Mouse (Mus musculus): ENCODE measurements around the gene Setd1b.
A peak's percentile ranks its signal among the peaks of the same experiment; 100 is the strongest.

Gene Setd1b

DNA sequence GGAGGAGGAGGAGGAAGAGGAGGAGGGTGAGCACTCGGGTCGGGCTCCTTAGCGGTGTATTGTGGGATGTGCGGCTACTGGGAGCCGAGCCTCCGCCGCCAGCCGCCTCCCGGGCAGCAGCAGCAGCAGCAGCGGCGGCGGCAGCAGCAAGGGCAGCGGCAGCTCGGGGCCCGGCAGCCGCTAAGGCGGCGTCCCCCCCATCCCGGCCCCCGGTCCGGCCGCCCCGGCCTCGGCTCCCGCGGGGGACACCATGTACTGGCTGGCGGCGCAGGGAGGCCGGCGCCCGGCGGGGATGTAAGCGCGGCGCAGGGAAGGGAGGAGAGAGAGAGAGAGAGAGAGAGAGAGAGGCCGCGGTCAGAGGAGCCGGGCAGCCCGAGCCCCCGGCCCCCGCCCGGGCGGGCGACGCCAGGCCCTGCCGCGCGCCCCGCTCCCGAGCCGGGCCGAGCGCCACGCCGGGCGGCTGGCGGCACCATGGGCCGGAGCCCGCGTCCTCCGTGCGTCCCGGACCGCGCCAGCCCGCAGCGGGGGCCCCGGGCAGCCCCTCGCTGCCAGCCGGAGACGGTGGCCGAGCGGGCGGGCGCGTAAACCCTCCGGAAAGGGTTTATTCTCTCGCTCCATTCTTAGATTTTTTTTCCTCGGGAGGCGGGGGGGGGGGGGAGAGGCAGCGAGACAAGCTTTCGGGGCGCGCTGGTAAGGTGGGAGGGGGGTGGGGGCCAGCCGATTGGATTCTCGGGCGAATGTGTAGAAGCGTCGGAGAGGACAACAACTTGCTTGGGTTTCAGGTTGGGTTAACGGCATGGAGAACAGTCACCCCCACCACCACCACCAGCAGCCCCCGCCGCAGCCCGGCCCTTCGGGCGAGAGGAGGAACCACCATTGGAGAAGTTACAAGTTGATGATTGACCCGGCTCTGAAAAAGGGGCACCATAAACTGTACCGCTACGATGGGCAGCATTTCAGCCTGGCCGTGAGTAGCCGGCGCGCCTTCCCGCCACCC, at the start of gene Setd1b:
Gene Setd1b (plus strand): TSS at position 33 of the 997 bp plus-strand sequence.
- DNase-seq, result peak; percentile 65

DNA sequence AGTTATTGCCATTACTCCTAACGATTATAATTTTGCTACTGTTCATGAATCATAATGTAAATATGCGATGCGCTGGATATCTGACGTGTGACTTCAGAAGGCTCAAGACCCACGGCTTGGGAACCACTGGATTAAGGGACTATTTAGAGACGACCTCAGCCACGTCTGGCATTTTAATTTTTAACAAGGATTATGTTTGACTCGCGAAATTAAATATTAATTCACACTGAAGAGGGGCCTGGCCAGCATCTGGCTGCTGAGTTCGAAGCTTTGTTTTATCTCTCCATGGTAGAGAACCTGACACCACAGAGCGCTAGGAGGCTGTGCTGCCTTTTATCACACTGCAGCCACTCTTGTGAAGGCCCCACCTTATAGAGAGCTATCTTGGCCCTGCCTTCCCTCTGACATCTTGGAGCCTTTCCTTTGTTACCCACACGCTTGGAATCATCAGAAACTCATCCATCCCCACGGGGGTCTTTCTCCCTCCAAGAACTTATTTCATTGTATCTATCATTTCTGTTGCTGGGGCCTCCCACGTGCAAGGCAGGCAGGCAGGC, 48.8 kb upstream of the Setd1b start:
- no peak for DNase-seq

DNA sequence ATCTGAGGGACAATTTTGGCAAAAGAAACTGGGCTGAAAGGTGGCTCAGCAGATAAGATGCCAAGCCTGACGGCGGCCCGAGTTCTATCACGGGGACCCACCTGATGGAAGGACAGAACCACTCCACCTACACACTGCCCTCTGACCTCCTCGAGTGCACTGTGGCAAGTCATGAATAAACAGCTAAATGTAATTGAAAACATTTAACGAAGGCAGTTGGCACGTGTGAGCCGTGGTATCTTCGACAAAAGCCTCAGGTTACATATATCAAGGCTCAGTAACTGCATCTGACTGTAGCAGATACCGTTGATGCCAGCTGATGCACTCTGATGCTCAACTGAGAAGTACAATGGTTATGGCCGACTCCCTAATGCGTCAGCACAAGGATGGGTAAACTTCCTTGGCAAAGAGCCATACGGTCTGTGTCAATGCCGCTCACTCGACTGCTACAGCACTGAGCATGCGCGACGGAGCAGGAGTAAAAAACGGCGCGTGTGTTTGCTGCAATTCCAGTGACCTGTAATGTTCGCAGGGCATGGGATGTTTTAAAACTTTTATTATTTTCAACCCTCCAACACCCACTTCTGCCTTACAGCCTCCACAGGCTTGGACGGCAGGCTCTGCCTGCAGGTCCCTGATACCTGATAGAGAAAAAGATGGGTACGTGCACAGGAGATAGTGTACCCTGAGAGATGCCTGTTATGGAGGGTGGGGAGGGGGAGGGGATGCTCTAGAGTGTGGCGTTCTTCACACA, 47.6 kb upstream of the Setd1b start:
- no peak for DNase-seq

DNA sequence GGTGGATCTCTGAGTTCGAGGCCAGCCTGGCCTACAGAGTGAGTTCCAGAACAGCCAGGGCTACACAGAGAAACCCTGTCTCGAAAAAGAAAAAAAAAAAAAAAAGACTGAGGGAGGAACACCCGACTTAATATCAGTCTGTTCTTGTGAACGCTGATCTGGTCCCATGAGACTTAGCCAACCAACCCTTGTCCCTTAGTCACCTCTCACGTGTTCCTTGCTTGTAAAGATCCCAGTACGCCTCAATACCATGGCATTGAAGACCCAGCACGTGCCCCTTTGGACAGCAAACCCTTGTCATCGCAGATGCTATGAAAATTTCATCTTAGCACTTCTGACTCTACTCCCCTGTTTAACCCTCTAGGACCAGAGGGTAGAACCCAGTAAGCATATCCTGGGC, 45.7 kb upstream of the Setd1b start:
- DNase-seq, result no peak

DNA sequence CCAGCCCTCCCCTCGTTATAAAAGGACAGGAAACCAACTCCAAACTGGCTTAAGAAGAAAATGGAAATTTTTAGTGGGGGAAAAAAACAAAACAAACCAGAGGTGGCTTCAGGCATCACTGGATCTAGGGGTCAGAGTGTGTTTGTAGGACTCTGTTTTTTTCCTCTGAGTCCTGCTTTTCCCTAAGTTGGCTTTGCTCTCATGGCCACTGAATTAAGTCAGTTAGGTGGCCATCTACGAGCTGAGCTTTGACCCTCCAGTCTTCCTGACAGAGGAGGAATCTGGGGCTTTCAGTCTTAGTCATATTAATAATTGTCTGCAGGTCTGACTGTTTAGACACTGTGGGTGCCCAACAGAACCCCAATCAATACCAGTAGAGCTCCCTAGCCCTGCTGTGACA, 43.5 kb upstream of the Setd1b start:
- DNase-seq, result no peak

DNA sequence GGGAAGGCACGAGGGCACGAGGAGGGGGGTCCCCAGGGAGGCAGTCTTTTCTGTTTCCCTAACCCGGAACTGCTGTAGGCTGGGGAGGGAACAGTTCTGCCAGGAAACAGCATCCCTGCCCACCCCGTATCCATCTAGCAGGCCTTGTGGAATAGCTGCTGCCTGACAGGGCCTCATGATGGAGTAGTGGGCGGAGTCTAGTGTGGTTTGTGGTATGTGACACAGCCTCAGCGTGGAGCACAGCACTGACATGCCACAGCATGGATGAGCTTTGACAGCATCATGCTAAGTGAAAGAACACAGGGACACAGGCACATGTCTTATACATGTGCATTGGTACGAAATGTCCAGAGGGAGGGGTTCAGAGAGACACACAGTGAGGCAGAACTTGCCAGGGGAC, 39.6 kb upstream of the Setd1b start:
- no peak for DNase-seq

DNA sequence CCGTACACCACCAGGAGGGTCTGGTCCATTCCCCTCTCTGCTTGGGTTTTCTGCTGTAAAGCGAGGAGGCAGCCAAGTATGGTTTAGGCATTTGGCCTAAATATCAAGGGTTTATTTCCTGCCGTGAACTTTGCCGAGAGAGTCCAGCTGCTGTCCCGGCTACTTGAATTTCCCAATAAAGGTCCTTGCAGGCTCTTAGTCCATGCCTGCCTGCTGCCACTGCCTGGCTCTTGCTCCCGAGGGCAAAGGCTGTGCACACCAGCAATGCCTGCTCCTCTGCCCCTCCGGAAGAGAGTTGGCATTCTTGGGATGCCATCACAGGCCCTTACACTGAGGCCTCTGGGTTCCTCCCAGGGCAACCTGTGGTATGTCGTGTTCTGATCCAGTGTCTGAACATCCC, 38.4 kb upstream of the Setd1b start:
- DNase-seq, result no peak

DNA sequence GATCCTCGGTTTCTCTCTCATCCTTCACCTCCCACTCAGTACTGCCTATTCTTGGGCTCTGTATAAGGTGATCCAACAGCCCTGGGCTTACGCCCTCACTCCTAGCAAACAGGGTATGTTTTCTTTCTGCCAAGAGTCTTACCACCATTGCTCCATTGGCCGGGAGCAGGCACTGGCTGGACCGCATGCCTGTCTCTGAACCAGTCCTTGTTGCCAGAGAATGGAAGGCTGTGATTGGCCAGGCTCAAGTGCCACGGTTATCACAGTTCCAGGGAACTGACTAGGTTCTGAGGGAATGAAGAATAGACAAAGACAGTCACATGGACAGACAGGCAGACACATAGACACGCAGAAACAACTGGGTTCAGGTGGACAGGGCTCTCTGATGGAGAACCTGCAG, 37.2 kb upstream of the Setd1b start:
- no peak for DNase-seq

DNA sequence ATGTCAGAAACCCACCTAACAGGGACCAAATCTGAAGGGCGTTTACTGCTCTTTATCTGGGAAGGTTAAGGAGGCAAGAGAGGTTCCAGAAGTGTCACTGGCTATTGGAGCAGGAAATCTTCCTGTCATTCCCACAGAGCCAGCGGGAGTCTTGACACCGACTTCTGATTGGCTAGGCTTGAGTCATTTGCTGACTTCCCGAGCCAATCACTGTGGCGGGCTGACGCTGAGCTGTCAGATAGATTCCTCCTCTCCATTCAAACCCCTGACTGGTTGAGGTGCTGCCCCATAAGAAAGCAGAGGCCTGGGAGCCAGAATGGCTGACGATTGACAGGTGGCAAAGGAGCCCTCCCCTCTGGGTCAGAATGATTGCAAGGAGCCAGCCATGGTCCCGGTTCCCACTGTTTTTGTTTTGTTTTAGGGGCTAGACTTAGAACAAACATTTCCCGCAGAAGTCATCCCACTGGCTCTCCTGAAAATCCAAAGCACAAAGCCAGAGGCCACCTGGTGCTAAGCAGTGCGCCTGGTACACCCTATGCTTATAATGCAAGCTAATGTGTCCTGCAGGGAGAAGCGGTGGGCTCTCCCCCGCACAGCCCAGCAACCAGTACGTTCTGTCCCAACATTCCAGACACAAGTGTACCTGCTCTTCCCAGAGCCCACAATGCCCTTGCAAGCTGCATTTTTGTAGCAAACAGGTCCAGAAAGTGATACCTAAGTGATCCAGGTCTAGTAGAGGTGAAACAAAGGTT, 32.4 kb upstream of the Setd1b start:
- DNase-seq, result peak; percentile 56

DNA sequence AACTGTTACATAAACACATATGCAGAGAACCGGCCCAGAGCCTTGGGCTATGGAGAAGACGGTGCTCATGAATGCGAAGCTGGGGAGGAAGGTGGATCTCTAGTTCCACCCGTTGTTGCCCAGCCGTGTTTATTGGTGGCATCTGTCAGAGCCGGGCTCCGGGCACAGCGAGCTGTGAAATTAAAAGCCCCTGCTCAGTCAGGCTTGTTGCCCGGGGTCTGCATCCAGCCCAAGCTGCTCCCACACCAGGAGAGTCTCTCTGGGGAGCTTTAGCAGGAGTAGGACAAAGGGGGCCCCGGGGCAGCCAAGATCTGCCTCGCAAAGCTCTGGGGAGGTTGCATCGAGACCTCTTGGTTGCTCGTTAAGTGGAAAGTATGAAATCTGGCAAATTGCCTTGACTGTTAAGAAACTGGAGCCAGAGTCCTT, 31.7 kb upstream of the Setd1b start:
- no peak for DNase-seq

DNA sequence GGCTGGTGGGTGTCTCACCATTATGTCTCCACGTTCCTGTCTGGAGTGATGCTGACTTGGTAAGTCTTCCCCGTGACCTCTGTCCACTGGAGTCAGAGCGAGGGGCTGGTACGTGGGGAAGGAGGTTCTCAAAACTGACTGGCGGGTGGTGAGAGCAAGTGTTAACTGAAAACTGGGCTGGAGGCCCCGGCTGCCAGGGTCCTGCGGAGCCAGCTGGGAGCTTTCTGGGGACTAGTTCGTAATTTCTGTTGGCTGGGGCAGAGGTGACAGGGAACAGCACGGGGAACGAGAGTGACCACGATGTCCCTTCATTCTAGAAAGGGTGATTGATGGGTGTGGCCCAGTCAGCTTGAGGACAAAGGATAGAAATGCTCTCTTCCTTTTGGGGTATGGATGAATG, 27.9 kb upstream of the Setd1b start:
- DNase-seq, result no peak

DNA sequence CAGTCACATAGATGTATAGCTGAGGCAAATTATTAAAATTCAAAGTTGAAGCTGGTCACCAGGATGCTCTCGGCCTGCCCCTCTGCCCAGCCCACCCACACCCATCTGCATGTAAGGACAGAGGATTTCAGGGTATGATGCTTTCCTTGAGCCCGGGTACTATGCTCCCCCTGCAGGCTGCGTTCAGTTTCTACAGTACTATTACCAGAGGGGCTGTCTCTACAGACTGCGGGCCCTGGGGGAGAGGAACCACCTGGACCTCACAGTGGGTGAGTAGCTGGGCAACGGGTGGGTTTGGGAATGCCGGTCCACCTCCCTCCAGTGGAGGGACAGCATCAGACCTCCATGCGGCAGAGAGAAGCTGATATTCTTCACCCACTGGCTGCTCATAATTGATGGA, 27.1 kb upstream of the Setd1b start:
- no peak for DNase-seq

DNA sequence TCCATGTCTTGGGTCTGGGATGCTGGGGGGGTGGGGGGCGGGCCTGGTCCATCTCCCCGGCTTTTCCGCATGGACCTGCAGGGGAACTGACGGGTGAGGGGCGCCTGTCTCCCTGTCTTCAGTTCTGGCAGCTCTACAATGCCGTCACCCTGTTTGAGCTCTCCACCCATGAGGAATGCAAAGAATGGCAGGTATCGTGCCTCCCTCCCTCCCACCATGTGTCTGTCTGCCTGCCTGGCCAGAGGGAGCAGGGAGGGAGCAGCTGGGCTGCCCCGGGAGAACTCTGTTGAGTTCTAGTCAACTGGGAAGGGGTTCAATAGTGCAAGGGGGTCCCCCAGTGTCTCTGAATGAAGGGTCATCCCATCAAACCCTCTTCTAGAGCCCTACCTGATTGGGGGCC, 25.9 kb upstream of the Setd1b start:
- no peak for DNase-seq

DNA sequence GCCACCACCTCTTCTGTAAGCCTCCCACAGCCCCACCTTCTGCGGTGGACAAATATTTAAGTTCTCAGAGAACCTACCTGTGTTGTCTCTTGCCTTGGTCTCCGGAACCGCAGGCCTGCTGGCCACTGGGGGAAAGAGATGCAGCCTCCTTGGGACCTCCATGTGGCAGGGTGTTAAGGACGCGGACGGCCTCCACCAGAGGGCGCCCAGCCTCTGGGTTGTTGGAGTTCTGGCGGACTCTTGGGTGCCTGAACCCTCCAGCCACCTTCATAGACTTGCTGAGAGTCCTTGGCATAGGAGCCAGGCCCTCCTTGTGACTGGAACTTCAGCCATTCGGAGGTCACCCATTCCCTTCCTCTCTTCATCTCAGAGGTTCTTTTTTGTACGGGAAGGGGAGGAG, 24.7 kb upstream of the Setd1b start:
- DNase-seq, result peak; percentile 77

DNA sequence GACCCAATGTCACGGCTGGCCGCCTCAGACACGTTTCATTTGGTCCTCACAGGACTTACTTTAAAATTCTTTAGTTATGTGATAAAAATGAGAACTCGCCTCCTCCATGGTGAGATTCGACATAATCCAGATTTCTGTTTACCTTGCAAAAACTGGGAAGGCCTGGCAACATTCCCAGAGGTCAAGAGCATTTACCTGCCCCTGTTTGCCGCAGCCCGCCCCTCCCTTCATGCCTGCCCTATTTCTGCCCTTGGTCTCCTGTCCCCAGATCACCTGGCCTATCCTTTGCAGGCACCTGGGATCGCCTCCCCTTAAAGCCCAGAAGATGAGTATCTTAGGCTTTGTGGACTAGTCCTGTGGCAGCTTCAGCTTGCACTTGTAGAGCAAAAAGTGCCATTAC, 24.2 kb upstream of the Setd1b start:
- DNase-seq, result no peak

DNA sequence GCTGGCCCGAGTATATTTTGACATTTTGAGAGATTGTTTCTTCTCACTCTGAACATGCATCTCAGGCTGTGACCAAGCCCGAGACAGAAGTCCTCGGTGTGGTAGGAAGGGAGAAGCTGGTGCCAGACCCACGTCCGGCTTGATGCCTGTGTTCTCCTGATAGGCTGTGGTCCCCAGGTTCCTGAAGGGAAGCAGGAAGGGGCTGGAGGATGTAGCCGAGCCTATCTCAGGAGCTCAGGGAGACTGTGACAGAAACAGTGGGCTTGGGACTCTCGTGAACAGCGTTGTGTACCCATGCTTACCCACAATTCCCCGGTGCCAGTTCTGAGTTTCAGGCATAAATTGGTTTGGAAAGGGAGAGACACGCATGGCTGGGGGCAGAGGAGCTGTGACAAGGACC, 23.2 kb upstream of the Setd1b start:
- DNase-seq, result peak; percentile 17

DNA sequence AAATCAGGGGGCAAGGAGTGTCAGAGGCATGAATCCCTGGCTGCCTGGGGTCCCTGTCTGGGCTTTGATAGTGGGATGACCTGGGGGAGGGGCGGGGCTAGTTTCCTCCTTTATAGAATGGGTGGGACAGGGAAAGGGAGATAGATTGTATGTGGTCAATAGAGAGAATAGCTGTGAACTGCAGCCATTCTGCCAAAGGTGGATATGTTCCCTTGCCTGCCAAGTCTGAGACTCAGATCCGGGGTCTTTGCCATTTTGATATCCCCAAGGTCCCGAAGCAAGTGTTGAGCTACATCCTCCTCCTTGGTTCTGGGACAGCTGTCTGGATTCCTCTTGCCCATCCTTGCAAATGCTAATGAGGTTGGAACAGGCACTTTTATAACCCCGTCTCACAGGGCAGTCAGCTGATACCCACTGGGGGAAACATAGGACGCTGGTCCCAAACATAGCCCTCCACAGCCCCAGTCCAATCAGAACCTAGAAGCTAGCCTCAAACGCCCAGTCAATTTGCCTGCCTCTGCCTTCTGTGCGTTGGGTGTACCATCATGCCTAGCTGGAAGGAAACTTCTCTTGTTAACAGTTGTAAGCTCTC, 21.3 kb upstream of the Setd1b start:
- no peak for DNase-seq

DNA sequence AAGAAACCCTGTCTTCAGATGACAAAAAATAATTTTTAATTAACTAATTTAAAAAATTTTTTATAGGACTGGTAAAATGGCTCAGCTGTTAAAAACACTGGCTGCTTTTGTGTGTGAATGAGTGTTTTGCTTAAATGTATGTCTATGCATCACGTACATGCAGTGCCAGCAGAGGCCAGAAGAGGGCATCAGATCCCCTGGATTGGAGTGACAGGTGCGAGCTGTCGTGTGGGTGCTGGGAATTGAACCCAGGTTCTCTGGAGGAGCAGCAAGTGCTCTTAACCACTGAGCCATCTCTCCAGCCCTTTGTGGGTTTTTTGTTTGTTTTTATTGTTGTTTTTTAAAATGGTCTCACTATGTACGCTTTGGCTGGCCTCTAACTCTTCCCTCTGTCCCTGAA, 19.8 kb upstream of the Setd1b start:
- DNase-seq, result peak; percentile 26

DNA sequence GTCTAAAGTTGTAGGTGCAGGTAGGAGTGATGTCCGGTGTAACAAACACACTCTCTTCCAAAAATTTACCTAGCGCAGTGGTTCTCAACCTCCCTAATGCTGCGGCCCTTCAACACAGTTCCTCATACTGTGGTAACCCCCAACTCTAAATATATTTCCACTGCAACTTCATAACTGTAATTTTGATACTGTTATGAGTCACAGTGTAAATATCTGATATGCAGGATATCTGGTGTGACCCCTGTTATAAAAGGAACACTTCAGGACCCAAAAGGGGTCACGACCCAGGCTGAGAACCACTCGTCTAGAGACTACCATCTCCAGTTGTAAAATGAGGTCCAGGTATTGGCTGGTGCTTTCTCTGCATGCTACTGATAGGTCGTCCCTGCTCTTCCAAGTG, 16.9 kb upstream of the Setd1b start:
- DNase-seq, result no peak

DNA sequence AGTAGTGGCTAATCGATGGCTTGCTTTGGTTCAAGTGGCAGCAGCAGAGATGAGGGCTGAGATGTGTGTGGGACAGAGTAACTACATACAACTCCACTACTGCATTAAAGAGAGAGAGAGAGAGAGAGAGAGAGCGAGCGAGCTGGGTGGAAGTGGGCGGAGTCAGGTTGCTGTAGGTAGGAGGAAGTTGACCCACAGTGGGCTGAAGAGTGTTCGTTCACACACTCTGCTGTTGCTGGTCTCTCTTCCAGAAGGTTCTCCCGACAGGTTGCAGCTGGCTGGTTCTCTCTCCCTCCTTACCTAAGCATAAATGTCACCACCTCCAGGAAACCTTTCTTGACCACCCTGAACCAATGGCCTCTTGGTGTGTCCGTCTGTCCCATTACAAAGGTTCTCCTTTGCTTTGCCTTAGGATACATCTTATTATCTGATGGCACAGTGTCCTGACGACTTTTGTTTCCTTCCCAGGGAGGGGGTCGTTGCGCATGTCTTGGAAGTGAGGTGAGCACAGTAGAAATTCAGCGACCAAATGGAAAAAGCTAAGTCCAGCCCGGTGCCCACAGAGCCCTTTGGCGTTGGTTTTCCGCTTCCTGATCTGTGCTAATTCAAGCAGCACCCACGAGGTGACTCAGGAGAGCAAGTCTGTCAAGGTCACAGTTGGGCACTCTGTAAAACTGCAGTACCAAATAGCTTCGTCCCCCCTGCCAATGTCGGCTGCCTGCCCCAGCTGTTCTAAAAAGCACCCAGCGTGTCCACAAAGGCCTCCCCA, 16.2 kb upstream of the Setd1b start:
- peak; percentile 15 for DNase-seq

DNA sequence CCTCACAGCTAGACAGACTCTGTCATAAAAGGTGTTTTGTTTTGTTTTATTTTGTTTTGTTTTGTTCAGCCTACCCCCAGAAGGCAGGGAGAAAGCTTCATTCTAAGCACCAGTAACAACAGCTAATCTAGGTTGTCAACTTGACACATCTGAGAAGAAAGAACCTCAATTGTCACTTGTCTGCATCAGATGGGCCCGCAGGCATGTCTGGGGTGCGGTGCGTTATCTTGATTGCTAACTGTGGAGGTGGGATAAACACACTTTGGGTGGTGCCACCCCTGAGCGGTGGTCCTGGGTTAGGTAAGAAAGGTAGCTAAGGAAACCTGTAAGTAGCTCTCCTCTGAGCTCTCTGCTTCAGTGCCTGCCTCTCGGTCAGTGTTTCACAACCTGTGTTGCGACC, 15.0 kb upstream of the Setd1b start:
- peak; percentile 10 for DNase-seq
